Mouse (Mus musculus) G1E (cell line): ENCODE data around the gene 2010111I01Rik.

ENCODE experiments used
- CTCF ChIP-seq: IDR thresholded peaks from 2 replicates; pipeline ENCODE4 v1.5.1; 2012; ENCODE audit warnings: low read depth, low read length, inconsistent platforms, mixed read lengths
- GATA1 ChIP-seq: IDR thresholded peaks from 2 replicates; pipeline ENCODE4 v1.6.1; 2012; ENCODE audit warnings: borderline replicate concordance, low read length, inconsistent platforms, mixed read lengths
- POLR2AphosphoS5 ChIP-seq: IDR thresholded peaks from 2 replicates; pipeline ENCODE4 v1.6.1; 2012; ENCODE audit warnings: low read depth, low read length, inconsistent platforms; ENCODE audit not compliant: insufficient replicate concordance

DNA sequence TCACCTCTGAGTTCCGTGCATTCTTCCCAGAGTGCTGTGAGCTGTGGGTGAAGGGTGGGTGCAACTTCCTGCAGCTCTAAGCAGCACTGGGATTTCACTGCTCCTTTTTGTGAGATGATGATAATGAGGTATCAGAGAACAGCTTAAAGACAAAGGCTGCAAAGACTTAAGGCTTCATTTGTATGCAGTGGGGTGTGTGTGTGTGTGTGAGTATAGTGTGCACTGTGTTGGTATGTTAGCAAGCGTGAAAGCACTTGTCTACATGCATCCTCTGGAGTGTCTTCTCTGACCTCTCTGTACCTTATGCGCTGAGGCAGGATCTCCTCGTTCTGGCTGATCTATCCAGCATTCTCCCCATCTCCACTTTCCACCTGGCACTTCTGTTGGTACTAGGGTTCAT is 221.5 kb downstream of the 2010111I01Rik start:
- no peak for TF ChIP-seq POLR2AphosphoS5
- no peak for TF ChIP-seq CTCF
- TF ChIP-seq GATA1: no peak
